Mouse (Mus musculus): ENCODE measurements around the gene Gm21719. TPM values are rescaled to one million over a fixed set of nuclear protein-coding genes. Genes with fewer than 3 reads are reported as not detected.

Gm21719 gene
- not detected for polyA plus RNA-seq (2012; fragmentation: generic; extraction: Trizol)

DNA sequence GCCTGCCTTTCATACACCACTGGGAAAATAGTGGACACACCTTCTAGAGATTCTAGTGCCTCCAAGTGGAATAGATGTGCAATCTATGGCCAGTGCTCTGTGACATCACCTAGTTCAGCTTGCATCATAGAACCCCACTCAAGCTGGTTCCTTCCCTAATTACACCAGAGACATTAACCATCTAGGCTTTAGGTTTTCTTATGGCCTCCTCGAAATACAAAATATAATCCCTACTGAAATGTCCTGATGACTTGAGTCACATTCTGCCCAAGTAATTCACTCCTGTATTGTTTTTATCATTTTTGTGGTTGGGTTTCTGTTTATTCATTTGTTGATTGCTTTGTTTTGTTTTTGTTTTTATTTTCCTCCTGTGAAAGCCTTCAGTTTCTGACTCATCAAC lies at the start of gene Gm21719:
TSS of gene Gm21719 (minus strand) at position 101 of the 400 bp plus-strand sequence.

Other genes with a start within 250 kb of the Gm21719 start
- gene Gm28919, start 99.3 kb downstream of the Gm21719 start, polyA plus RNA-seq (2012; fragmentation: generic; extraction: Trizol), result not detected
- not detected for gene Gm20830, start 235.4 kb upstream of the Gm21719 start, polyA plus RNA-seq (2012; fragmentation: generic; extraction: Trizol)

Data from C3H10T1/2 (cell line).